Mouse (Mus musculus) kidney, embryonic 16.5 days (tissue): ENCODE results near the gene Chst3. TPM values are rescaled to one million over a fixed set of nuclear protein-coding genes. Genes with fewer than 3 reads are reported as not detected.
"Not testable (repeated sequence)": the region's sequence is repeated elsewhere in the genome, so short reads cannot be mapped to it uniquely, and the experiment has no call there.

ENCODE experiments used
- ATAC-seq: fragments of 200-750 bp; cut with Nextera tagmentation; 2 replicates; pipeline ENCODE4 v1.8.0; 2017; ENCODE audit warnings: moderate TSS enrichment; ENCODE audit not compliant: low FRiP score, low TSS enrichment
- H3K27ac ChIP-seq: fragments of 300-500 bp; sonication (generic); 2 replicates; pipeline ENCODE4 v1.5.1; 2014; ENCODE audit warnings: low read length
- H3K27me3 ChIP-seq: fragments of 300-500 bp; sonication (generic); 2 replicates; pipeline ENCODE4 v1.6.1; 2014; ENCODE audit warnings: low read length, control low read depth, mixed read lengths; ENCODE audit not compliant: insufficient read depth
- H3K36me3 ChIP-seq: fragments of 300-500 bp; sonication (generic); 2 replicates; pipeline ENCODE4 v1.6.1; 2014; ENCODE audit warnings: low read length, control low read depth, mixed read lengths; ENCODE audit not compliant: insufficient read depth
- H3K4me1 ChIP-seq: fragments of 300-500 bp; sonication (generic); 2 replicates; pipeline ENCODE4 v1.6.1; 2014; ENCODE audit warnings: low read length, control low read depth, mixed read lengths; ENCODE audit not compliant: insufficient read depth
- H3K4me2 ChIP-seq: fragments of 300-500 bp; sonication (generic); replicated peaks from 2 replicates; pipeline ENCODE4 v1.6.1; 2014; ENCODE audit warnings: low read depth, low read length
- H3K4me3 ChIP-seq: fragments of 300-500 bp; sonication (generic); 2 replicates; pipeline ENCODE4 v1.5.1; 2014; ENCODE audit warnings: mild to moderate bottlenecking, low read length
- H3K9ac ChIP-seq: fragments of 300-500 bp; sonication (generic); replicated peaks from 2 replicates; pipeline ENCODE4 v1.6.1; 2014; ENCODE audit warnings: low read length
- H3K9me3 ChIP-seq: fragments of 300-500 bp; sonication (generic); 2 replicates; pipeline ENCODE4 v1.6.1; 2016; ENCODE audit warnings: low read length, control low read depth
- whole genome bisulfite sequencing: fragments of 180-500 bp; shearing (Covaris S2); extraction: QIAGEN DNeasy Blood & Tissue Kit; methylation state at CpG from one replicate; pipeline ENCODE4 v1.1.7; 2014; 5-methylcytosine and 5-hydroxymethylcytosine counted together
- polyA plus RNA-seq: library from polyadenylated mRNA; unstranded; fragments of >200 nt; fragmentation: Nextera tagmentation; extraction: Ambion mirVana; gene quantifications from 2 replicates; pipeline ENCODE4 v1.2.1, GENCODE M21; 2015

The Chst3 gene
- polyA plus RNA-seq, 1 experiment from 2014 or later, result 2.2 TPM

GRCm38 (mm10) chr10:60170326-60171089 lies 48.6 kb downstream of the Chst3 start:
- Histone ChIP-seq H3K9me3 (no peaks in the 10 kb centered on the region), H3K36me3 (no peaks in the 10 kb centered on the region), H3K4me1 (no peaks in the 10 kb centered on the region), H3K27me3 (no peaks in the 10 kb centered on the region), H3K4me3 (no peak overlapping the region), H3K27ac (no peak overlapping the region), H3K9ac (no peak overlapping the region), H3K4me2 (no peak overlapping the region)
- peak; percentile 59 for ATAC-seq
- 59% methylated on average over 10 of the region's 10 CpGs for WGBS

DNA sequence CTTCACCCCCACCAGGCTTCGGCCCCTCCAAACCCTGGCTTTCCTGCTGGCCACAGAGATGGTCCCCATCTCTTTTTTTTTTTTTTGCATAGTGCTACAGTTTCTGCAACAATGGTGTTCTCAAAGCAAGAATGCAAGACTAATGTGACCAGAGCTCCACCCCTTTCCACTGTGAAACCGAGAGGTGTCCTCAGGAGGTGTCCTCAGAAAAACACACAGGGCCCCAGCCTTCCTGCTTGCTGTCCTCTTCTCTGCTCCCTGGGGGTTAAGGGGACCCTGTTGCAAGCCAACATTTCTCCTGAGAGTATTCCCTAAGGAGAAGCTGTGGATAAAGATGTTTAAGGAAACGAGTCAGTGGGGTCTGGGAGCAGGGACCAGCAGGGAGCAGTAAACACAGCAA lies 50.1 kb downstream of the Chst3 start:
- H3K27me3 ChIP-seq, result no peaks in the 10 kb centered on the region
- no peaks in the 10 kb centered on the region for H3K4me1 ChIP-seq
- no peak overlapping the region for H3K9ac ChIP-seq
- H3K36me3 ChIP-seq, result no peaks in the 10 kb centered on the region
- no peak overlapping the region for H3K4me3 ChIP-seq
- 71% methylated on average over 3 of the region's 3 CpGs for WGBS
- no peak for ATAC-seq
- no peak overlapping the region for H3K27ac ChIP-seq
- no peaks in the 10 kb centered on the region for H3K9me3 ChIP-seq
- no peak overlapping the region for H3K4me2 ChIP-seq

DNA sequence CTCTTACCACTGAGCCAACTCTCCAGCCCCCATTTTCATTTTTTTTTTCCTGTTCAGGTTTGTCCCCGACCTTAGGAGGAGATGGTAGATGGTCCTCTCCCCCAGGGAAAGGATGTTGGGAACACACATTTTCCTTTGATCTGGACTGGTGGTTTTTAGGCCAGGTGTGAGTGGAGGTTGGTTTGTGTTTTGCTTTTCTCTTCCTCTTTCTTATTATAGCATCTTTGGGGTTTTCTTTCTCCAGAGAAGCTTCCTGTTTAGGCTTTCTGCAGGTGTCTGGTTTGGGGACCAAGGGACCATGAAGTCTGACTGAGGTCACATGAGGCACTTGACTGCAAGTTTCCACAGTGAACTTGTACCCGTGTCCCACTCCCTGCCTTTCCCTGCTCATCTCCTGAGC lies 50.8 kb downstream of the Chst3 start:
- ATAC-seq, result no peak
- no peaks in the 10 kb centered on the region for H3K9me3 ChIP-seq
- H3K9ac ChIP-seq, result no peak overlapping the region
- no peaks in the 10 kb centered on the region for H3K36me3 ChIP-seq
- H3K4me3 ChIP-seq, result no peak overlapping the region
- no peaks in the 10 kb centered on the region for H3K27me3 ChIP-seq
- no peaks in the 10 kb centered on the region for H3K4me1 ChIP-seq
- H3K27ac ChIP-seq, result no peak overlapping the region
- no peak overlapping the region for H3K4me2 ChIP-seq
- WGBS, result 70% methylated on average over 2 of the region's 2 CpGs

GRCm38 (mm10) chr10:60166068-60166467 lies 53.0 kb downstream of the Chst3 start:
- 23% methylated on average over 3 of the region's 3 CpGs for WGBS
- H3K9me3 ChIP-seq, result no peaks in the 10 kb centered on the region
- no peak for ATAC-seq
- no peak overlapping the region for H3K27ac ChIP-seq
- H3K4me1 ChIP-seq, result no peaks in the 10 kb centered on the region
- H3K9ac ChIP-seq, result no peak overlapping the region
- no peaks in the 10 kb centered on the region for H3K36me3 ChIP-seq
- no peaks in the 10 kb centered on the region for H3K27me3 ChIP-seq
- H3K4me2 ChIP-seq, result no peak overlapping the region
- no peak overlapping the region for H3K4me3 ChIP-seq

DNA sequence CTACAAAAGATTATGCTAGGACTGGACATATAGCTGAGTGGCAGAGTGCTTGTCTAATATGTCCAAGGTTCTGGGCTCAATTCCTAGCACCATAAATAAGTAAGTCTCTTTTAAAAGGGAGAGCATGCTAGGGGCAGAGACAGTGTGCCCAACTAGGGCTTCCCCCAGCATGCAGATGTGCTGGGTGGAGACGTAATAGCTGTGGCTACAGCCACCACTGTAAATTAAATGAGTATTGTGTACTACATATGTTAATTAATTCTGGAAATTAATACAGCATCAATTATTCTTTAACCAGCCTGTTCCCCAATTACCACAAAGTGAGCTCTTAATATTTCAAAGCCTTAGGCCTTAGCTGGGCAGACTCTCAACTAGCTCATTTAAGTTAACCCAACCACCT lies 54.2 kb downstream of the Chst3 start:
- Histone ChIP-seq H3K4me2 (no peak overlapping the region), H3K9ac (no peak overlapping the region), H3K27ac (no peak overlapping the region), H3K36me3 (no peaks in the 10 kb centered on the region), H3K9me3 (no peaks in the 10 kb centered on the region), H3K4me1 (no peaks in the 10 kb centered on the region), H3K4me3 (no peak overlapping the region), H3K27me3 (no peaks in the 10 kb centered on the region)
- WGBS, result 80% methylated on average over 1 of the region's 1 CpGs
- no peak for ATAC-seq

DNA sequence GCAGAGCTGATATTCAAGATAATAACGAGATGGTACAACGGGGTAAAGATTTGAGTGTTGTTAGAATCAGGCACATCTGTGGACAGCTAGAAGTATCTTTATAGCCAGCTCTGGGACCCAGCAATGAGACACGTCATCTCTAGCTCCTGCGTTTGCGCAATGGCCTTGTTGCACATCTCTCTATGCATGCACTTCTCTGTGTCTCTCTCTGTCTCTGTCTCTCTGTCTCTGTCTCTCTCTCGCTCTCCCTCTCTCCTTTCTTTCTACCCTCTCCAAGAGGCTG lies 56.1 kb downstream of the Chst3 start:
- no peaks in the 10 kb centered on the region for H3K9me3 ChIP-seq
- H3K4me3 ChIP-seq, result no peak overlapping the region
- no peak overlapping the region for H3K4me2 ChIP-seq
- H3K4me1 ChIP-seq, result no peaks in the 10 kb centered on the region
- H3K27me3 ChIP-seq, result no peaks in the 10 kb centered on the region
- no peak overlapping the region for H3K9ac ChIP-seq
- H3K27ac ChIP-seq, result no peak overlapping the region
- WGBS, result 91% methylated on average over 6 of the region's 6 CpGs
- no peaks in the 10 kb centered on the region for H3K36me3 ChIP-seq
- ATAC-seq, result no peak

DNA sequence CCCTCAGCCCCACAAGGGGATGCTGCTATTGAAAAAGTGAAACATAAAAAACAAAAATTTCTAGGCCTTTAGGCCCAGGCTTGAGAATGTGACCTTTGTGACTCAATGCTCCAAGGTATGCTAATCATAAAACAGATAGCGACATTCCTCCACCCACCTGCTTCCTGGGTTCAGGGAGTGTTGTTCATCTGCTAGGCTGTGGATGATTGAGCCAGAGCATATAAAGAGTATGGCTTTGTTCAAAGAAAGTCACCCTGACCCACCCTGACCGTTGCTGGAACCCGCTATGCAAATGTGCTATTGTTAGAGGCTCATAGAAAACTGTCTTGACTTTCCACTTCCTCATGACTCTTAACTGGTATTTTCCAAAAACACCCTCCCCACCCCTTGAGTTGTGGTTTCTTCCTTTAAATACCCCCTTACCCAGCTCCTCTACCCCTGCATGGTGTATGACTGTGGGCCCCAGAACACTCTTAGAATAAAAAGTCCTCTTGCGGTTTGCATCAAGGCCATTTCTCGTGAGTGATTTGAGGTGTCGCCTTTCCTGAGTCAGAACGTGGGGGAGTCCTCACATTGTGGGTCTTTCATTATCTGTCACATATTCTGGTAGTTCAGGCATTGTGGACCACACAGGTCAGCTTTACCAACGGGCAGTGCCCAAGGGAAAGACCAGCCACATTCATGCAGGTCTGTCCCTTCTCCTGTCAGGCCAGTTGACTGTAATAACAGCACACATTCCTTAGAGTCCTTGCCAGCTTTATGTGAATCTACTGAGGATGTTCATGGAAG lies 56.7 kb downstream of the Chst3 start:
- not testable (repeated sequence) for ATAC-seq
- WGBS, result 76% methylated on average over 8 of the region's 8 CpGs

GRCm38 (mm10) chr10:60161397-60161796 lies 57.7 kb downstream of the Chst3 start:
- not testable (repeated sequence) for H3K36me3 ChIP-seq, H3K4me3 ChIP-seq, H3K27ac ChIP-seq, H3K9ac ChIP-seq, H3K4me2 ChIP-seq, ATAC-seq, H3K4me1 ChIP-seq, H3K9me3 ChIP-seq, H3K27me3 ChIP-seq
- 73% methylated on average over 3 of the region's 3 CpGs for WGBS

More for the DNA sequence above, 56.7 kb downstream of the Chst3 start:
- not testable (repeated sequence) for H3K27me3 ChIP-seq, H3K4me1 ChIP-seq, H3K36me3 ChIP-seq, H3K4me3 ChIP-seq, H3K4me2 ChIP-seq, H3K9me3 ChIP-seq, H3K9ac ChIP-seq, H3K27ac ChIP-seq

- no peaks in the 10 kb centered on the region for H3K27me3 ChIP-seq
- H3K36me3 ChIP-seq, result no peaks in the 10 kb centered on the region
- H3K27ac ChIP-seq, result no peak overlapping the region
- H3K9ac ChIP-seq, result no peak overlapping the region
- no peak for ATAC-seq
- H3K4me2 ChIP-seq, result no peak overlapping the region
- no peak overlapping the region for H3K4me3 ChIP-seq
- no peaks in the 10 kb centered on the region for H3K9me3 ChIP-seq
- WGBS, result 92% methylated on average over 3 of the region's 3 CpGs
- H3K4me1 ChIP-seq, result no peaks in the 10 kb centered on the region
Measured at GRCm38 (mm10) chr10:60158144-60158543, 60.9 kb downstream of the Chst3 start.

DNA sequence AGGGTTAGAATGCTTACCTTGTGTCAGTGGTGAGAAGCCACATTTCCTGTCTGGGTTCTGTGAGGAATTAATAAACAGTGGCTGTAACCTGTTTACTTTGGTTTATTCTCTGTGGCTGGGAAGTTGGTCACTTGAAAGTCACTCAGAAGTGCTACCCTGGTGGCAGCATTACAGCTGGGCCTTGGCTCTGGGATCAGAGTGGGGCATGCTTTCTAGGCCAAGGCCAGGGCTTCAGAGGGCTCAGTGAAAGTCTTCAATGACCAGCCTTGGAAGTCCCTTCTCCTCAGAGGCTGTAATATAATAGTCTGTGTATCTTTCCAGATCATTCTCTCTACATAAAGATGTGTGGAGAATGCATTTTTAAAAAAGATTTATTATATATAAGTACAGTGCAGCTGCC lies 63.0 kb downstream of the Chst3 start:
- Histone ChIP-seq H3K27ac (no peak overlapping the region), H3K9me3 (no peaks in the 10 kb centered on the region), H3K36me3 (no peaks in the 10 kb centered on the region), H3K4me1 (no peaks in the 10 kb centered on the region), H3K4me3 (no peak overlapping the region), H3K27me3 (no peaks in the 10 kb centered on the region), H3K9ac (no peak overlapping the region), H3K4me2 (no peak overlapping the region)
- no peak for ATAC-seq
